18 mouse cellular contexts compared by ENCODE assay signal in genomic region chr13:91508991-91509390, GRCm38 (mm10). TPM values are rescaled to one million over a fixed set of nuclear protein-coding genes. Genes with fewer than 3 reads are reported as not detected.
DNase-seq lines count a peak whose midpoint lies in the region; ATAC-seq lines count a peak whose summit lies in the region.
"Had no signal": no experiment of that assay in that cellular context is flagged by ENCODE, and none has a peak within 500 bp of the region (broad histone marks: within the 10 kb centered on the region; RNA-seq: fewer than 3 reads in every experiment).

No protein-coding gene starts in this region.

- 0 out of 2 replicates have a peak overlapping the region, but pooled peaks have one; percentile 7 for H3K27ac ChIP-seq in heart, embryonic 15.5 days
- H3K27ac ChIP-seq in liver, embryonic 15.5 days (replicated peaks) = peak overlapping the region; percentile 34
- H3K27ac ChIP-seq in hindbrain, embryonic 14.5 days = no peak overlapping the region
- H3K27ac ChIP-seq: forebrain, embryonic 12.5 days; hindbrain, embryonic 15.5 days; liver, embryonic 14.5 days; neural tube, embryonic 12.5 days; stomach, embryonic 15.5 days had no signal

- no peak for DNase-seq in heart, adult 9 months (ENCODE audit: low spot score in 2 of 2)
- peak; percentile 35 for DNase-seq in splenic B cell, adult 2 months (ENCODE audit: low read depth, low spot score)
- DNase-seq in hindbrain, embryonic 14.5 days (ENCODE audit: low spot score) = no peak
- DNase-seq: cerebellum, adult 18-20 months; embryo, embryonic 11 days; gastrocnemius, postnatal 25 days; kidney, adult 9 months; kidney, postnatal 4 days; right cerebral cortex, postnatal 4 days had no signal

- 67% methylated on average over 1 of the region's 1 CpGs for WGBS in heart, embryonic 15.5 days
- 39% methylated on average over 1 of the region's 1 CpGs for WGBS in liver, embryonic 15.5 days (ENCODE audit: insufficient replicate concordance)
- WGBS in hindbrain, embryonic 14.5 days = 94% methylated on average over 1 of the region's 1 CpGs

- ATAC-seq in heart, embryonic 15.5 days (replicated peaks; ENCODE audit: insufficient number of reproducible peaks, insufficient read depth, low FRiP score, low read depth) = no peak
- ATAC-seq in activated CD4-positive, CD25-positive, alpha-beta regulatory T cell, adult 4 months = peak; percentile 30
- ATAC-seq in liver, embryonic 15.5 days (ENCODE audit: insufficient read depth) = no peak
- no peak for ATAC-seq in hindbrain, embryonic 14.5 days (ENCODE audit: low FRiP score)
- ATAC-seq in cerebellum, adult (ENCODE audit: insufficient number of reproducible peaks, low FRiP score, low TSS enrichment) = no peak

- no peak overlapping the region for H3K9ac ChIP-seq in heart, embryonic 15.5 days
- H3K9ac ChIP-seq in liver, embryonic 15.5 days = no peak overlapping the region
- H3K9ac ChIP-seq in hindbrain, embryonic 14.5 days = no peak overlapping the region
- H3K9ac ChIP-seq: forebrain, embryonic 12.5 days; hindbrain, embryonic 15.5 days; liver, embryonic 14.5 days; neural tube, embryonic 12.5 days; stomach, embryonic 15.5 days had no signal

- no peaks in the 10 kb centered on the region for H3K9me3 ChIP-seq in heart, embryonic 15.5 days (replicated peaks)
- H3K9me3 ChIP-seq in liver, embryonic 15.5 days (replicated peaks) = no peaks in the 10 kb centered on the region
- no peaks in the 10 kb centered on the region for H3K9me3 ChIP-seq in hindbrain, embryonic 14.5 days (ENCODE audit: control insufficient read depth, low read length)
- H3K9me3 ChIP-seq: forebrain, embryonic 12.5 days; hindbrain, embryonic 15.5 days; neural tube, embryonic 12.5 days; stomach, embryonic 15.5 days had no signal

- no peak overlapping the region for H3K4me3 ChIP-seq in heart, embryonic 15.5 days
- no peak overlapping the region for H3K4me3 ChIP-seq in liver, embryonic 15.5 days (replicated peaks)
- no peak overlapping the region for H3K4me3 ChIP-seq in hindbrain, embryonic 14.5 days (replicated peaks; ENCODE audit: low read length)
- H3K4me3 ChIP-seq: forebrain, embryonic 12.5 days; hindbrain, embryonic 15.5 days; neural tube, embryonic 12.5 days; stomach, embryonic 15.5 days had no signal

- no peak overlapping the region for H3K4me2 ChIP-seq in heart, embryonic 15.5 days
- H3K4me2 ChIP-seq in liver, embryonic 15.5 days = peak overlapping the region; percentile 17; the same call in 1 of the 2 replicates
- no peak overlapping the region for H3K4me2 ChIP-seq in hindbrain, embryonic 14.5 days (replicated peaks)
- H3K4me2 ChIP-seq: forebrain, embryonic 12.5 days; hindbrain, embryonic 15.5 days; neural tube, embryonic 12.5 days; stomach, embryonic 15.5 days had no signal

- H3K27me3 ChIP-seq in heart, embryonic 15.5 days = no peaks in the 10 kb centered on the region
- no peaks in the 10 kb centered on the region for H3K27me3 ChIP-seq in liver, embryonic 15.5 days
- H3K27me3 ChIP-seq in splenic B cell, adult 2 months (ENCODE audit: control insufficient read depth, insufficient read depth, low read length, poor library complexity, severe bottlenecking) = no peaks in the 10 kb centered on the region
- no peaks in the 10 kb centered on the region for H3K27me3 ChIP-seq in hindbrain, embryonic 14.5 days (ENCODE audit: control insufficient read depth, insufficient read depth, low read length)
- H3K27me3 ChIP-seq: forebrain, embryonic 12.5 days; hindbrain, embryonic 15.5 days; neural tube, embryonic 12.5 days; stomach, embryonic 15.5 days had no signal

- no peaks in the 10 kb centered on the region for H3K36me3 ChIP-seq in heart, embryonic 15.5 days
- no peaks in the 10 kb centered on the region for H3K36me3 ChIP-seq in liver, embryonic 15.5 days (replicated peaks)
- H3K36me3 ChIP-seq in splenic B cell, adult 2 months (ENCODE audit: control insufficient read depth, insufficient read depth, low read length, poor library complexity, severe bottlenecking) = no peaks in the 10 kb centered on the region
- no peaks in the 10 kb centered on the region for H3K36me3 ChIP-seq in hindbrain, embryonic 14.5 days (replicated peaks; ENCODE audit: control insufficient read depth, insufficient read depth)
- H3K36me3 ChIP-seq: forebrain, embryonic 12.5 days; hindbrain, embryonic 15.5 days; neural tube, embryonic 12.5 days; stomach, embryonic 15.5 days had no signal

- peaks cover 7% of the 10 kb centered on the region for H3K4me1 ChIP-seq in heart, embryonic 15.5 days (replicated peaks)
- H3K4me1 ChIP-seq in liver, embryonic 15.5 days (replicated peaks) = peaks cover 15% of the 10 kb centered on the region
- no peaks in the 10 kb centered on the region for H3K4me1 ChIP-seq in hindbrain, embryonic 14.5 days (replicated peaks; ENCODE audit: control insufficient read depth, insufficient read depth, low read length)
- H3K4me1 ChIP-seq: forebrain, embryonic 12.5 days; hindbrain, embryonic 15.5 days; neural tube, embryonic 12.5 days; stomach, embryonic 15.5 days had no signal

RNA-seq across cellular contexts. Expression of gene Ssbp2, which starts 48.9 kb away (rescaled TPM):
- 96.8 and 100 TPM in 2 replicates for polyA plus RNA-seq in heart, embryonic 15.5 days (2015; fragmentation: Nextera tagmentation; extraction: Ambion mirVana)
- polyA plus RNA-seq in activated CD4-positive, CD25-positive, alpha-beta regulatory T cell, adult 4 months (2017; shearing (Covaris generic)) = 100 to 1,000 TPM in 1 of 2 experiments, 10 to 100 TPM in 1; 96.5 to 129 TPM
- polyA plus RNA-seq in liver, embryonic 15.5 days (2015; fragmentation: Nextera tagmentation; extraction: Ambion mirVana) = 44.2 and 45.8 TPM in 2 replicates
- polyA plus RNA-seq in hindbrain, embryonic 14.5 days (2014; fragmentation: Nextera tagmentation; extraction: Ambion mirVana) = 204 and 220 TPM in 2 replicates
